In genomic region chr11:67911074-67911473, GRCm38 (mm10) we compare ENCODE assay signal across 17 mouse cellular contexts. TPM values are rescaled to one million over a fixed set of nuclear protein-coding genes. Genes with fewer than 3 reads are reported as not detected.
"Had no signal": no experiment of that assay in that cellular context is flagged by ENCODE, and none has a peak within 500 bp of the region (broad histone marks: within the 10 kb centered on the region; RNA-seq: fewer than 3 reads in every experiment).

No protein-coding gene starts in this region.

- H3K27ac ChIP-seq: limb, embryonic 10.5 days; liver, embryonic 15.5 days; midbrain, embryonic 10.5 days; midbrain, embryonic 15.5 days; neural tube, embryonic 13.5 days had no signal

- H3K4me3 ChIP-seq: limb, embryonic 10.5 days; liver, embryonic 15.5 days; midbrain, embryonic 10.5 days; midbrain, embryonic 15.5 days; neural tube, embryonic 13.5 days had no signal

- H3K4me2 ChIP-seq: liver, embryonic 11.5 days; liver, embryonic 15.5 days; midbrain, embryonic 15.5 days; neural tube, embryonic 13.5 days had no signal

- ATAC-seq: lung, postnatal 0 days; midbrain, embryonic 15.5 days had no signal

- H3K27me3 ChIP-seq: liver, embryonic 15.5 days; midbrain, embryonic 15.5 days; neural tube, embryonic 13.5 days had no signal

- DNase-seq: kidney, adult 18-20 months; kidney, postnatal 10 days; kidney, postnatal 4 days; lung, adult 2 months; lung, postnatal 36 days; right cerebral cortex, adult 18-20 months; thymus, adult 18-20 months; thymus, postnatal 14 days had no signal

- H3K4me1 ChIP-seq: limb, embryonic 10.5 days; liver, embryonic 15.5 days; midbrain, embryonic 10.5 days; midbrain, embryonic 15.5 days; neural tube, embryonic 13.5 days had no signal

- H3K9ac ChIP-seq: liver, embryonic 15.5 days; midbrain, embryonic 15.5 days; neural tube, embryonic 13.5 days had no signal

- H3K36me3 ChIP-seq: limb, embryonic 10.5 days; liver, embryonic 15.5 days; midbrain, embryonic 10.5 days; midbrain, embryonic 15.5 days; neural tube, embryonic 13.5 days had no signal

- H3K9me3 ChIP-seq: limb, embryonic 10.5 days; liver, embryonic 15.5 days; midbrain, embryonic 10.5 days; midbrain, embryonic 15.5 days; neural tube, embryonic 13.5 days had no signal

RNA-seq across cellular contexts. Expression of gene Usp43, which starts 10.9 kb away (rescaled TPM):
- total RNA-seq: megakaryocyte, adult 5-6 weeks; monocyte, adult 5-6 weeks had no signal
- polyA plus RNA-seq: liver, embryonic 15.5 days had no signal

RNA-seq across cellular contexts. Expression of gene Cfap52, which starts 54.4 kb away (rescaled TPM):
- total RNA-seq: megakaryocyte, adult 5-6 weeks; monocyte, adult 5-6 weeks had no signal
- polyA plus RNA-seq: liver, embryonic 11.5 days; liver, embryonic 15.5 days had no signal
